Mouse (Mus musculus): Measurements from ENCODE around the gene Map3k10.

- no peak for TF ChIP-seq CTCF (IDR thresholded peaks at IDR 0.05; ENCODE audit: insufficient read depth, low read length)
- no peak for TF ChIP-seq POLR2A (IDR thresholded peaks at IDR 0.05; ENCODE audit: borderline replicate concordance, extremely low read depth, low read depth, low read length)
Observed at GRCm38 (mm10) chr7:27657824-27658395, 16.5 kb downstream of the Map3k10 start.
